Mouse (Mus musculus) lung, postnatal 36 days (tissue): ENCODE results near the gene Glt28d2.

Experiments
- DNase-seq: peaks from one replicate; pipeline ENCODE4 v3.0.0; 2022; ENCODE audit warnings: mixed read lengths

Glt28d2 gene

DNA sequence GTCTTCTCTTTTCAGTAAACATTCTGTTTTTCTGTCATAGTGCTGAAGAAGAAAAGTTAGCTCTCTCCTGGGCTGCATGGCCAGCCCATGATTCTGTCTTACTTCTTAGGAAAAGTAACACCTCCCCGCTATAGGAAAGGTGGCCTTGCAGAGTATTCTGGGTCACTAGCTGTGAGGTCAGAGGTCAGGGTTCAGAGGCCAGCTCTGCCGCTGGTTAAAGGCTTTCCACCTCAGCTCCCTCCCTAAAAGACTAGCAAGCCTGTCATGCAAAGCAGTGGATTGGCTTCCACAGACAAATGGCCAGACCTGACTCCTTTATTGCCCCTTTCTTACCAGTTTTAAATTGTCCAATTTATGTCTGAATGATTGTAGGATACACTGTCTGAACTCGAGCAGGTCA is 23.3 kb downstream of the Glt28d2 start:
- DNase-seq = no peak

DNA sequence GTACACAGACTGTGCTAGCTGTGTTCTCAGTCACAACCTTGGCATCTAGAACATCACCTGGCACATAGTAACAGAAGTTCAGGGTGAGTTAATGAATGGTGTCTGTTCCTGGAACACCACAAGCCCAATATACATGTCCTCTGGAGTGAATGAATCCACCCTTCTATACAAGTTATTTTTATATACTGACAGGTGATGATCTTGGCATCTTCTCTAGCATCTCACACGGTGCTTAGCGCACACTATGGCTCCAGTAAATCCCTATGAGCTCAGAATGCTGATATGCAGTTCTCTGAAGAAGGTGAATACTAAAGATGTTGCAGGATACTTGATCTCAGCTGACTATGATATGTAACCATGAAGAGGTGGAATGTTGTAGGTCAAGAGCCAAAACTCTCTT is 24.4 kb downstream of the Glt28d2 start:
- no peak for DNase-seq

DNA sequence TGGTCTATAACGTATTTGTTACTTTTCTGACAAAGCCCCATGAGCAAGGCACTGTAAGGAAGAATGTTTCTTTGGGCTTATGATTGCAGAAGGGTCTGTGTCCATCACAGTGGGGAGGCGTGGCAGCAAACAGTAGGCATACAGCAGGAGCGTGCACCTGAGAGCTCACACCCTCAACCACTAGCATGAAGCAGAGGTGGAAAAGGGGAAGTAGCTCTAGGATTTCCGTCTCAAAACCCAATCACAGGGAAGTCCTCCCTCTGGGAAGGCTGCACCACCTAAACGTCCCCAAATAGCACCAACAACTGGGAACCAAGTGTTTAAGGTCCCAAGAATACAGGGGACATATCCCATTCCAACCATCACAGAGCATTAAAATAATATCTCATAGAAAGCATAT is 26.3 kb downstream of the Glt28d2 start:
- DNase-seq = no peak

DNA sequence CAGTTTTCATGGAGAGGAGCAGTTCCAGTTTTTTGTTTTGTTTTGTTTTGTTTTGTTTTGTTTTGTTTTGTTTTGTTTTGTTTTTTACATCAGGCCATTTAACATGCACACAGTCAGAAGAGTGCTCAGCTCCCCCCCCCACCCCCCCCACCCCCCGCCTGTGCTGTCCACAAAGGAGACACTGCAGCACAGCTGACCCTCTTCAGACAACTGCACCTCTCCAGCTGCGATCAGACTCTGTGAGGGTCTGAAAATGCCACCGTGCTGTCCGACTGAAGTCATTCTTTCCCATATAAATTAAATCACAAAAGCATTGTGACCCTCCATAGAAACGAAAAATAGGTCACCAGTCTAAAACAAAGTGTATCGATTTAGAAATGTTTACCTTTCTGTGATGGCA is 28.0 kb downstream of the Glt28d2 start:
- DNase-seq = no peak

DNA sequence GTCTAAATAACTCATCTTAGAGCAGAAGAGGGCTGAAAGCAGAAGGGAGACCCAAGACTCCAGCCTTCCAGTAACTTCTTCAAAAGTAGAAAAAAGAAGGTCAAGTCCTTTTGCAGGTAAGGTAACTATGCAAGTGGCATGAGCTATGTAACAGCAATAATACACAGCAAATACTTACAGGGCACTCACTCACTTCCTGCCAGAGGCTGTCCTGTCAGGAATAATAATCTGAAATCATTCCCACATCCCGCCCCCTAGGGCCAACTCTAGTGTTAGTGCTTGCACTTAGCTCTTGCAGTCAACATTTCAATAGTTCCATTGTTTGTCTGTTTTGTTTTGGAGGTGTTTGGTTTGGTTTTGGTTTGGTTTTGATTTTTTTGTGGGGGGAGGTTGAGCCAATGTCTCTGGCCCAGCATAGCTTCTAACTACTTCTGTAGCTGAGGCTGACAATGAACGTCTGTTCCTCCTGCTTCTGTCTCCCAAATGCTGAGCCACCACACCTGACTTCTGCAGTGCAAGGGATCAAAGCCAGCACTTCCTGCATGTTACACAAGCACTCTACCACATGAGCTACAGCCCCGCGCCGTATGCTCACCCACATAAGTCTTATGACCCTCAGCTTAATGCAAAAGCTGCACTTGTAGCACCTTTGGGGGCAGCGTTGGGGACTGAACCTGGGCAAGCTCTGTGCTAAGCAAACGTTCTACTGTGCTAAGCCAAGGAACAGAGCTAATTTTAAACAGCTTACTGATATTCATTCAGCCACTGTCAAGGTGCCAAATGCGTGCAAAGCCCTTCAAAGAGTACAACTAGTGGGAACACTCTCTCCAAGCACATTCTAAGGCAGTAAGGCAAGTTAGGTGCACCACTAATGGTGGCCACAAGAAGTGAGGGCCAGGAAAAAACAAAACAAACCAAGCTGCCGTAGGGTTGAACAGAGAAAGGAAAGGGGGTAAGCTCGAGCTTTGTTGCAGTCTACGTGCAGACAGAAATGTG is 28.9 kb downstream of the Glt28d2 start:
- DNase-seq = peak; percentile 74

DNA sequence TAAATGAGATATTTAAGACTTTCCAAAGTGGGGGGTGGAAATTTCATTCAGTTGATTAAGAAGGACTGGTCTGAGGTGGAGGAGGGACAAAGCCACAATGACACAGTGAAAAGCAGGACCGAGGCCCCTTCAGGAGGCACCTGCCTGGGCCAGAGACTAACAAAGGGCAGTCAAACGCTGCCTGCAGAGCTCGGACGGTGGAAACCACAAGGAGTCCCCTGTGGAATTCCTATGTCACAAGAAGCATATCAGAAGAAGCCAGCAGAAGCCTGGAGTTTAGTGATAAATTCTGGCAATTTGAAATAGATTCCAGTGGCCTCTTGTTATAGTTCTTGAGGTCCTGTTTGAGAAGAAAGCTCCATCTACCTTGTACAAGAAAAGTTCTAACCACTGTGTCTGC is 30.2 kb downstream of the Glt28d2 start:
- DNase-seq = no peak

DNA sequence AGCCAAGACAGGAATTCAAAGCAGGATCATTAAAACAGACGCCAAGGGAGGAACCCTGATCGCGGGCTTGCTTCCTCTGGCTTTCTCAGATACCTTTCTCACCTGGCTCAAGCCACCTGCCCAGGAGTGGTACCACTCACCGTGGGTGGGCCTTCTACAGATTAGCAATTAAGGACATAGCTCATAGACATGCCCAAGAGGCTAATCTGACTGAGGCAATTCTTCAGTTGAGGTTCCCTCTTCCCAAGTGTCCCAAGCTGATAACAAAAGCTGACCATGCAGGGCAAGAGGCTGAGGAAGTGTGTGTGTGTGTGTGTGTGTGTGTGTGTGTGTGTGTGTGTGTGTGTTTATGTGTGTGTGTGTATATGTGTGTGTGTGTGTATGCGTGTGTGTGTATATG is 31.4 kb downstream of the Glt28d2 start:
- no peak for DNase-seq

DNA sequence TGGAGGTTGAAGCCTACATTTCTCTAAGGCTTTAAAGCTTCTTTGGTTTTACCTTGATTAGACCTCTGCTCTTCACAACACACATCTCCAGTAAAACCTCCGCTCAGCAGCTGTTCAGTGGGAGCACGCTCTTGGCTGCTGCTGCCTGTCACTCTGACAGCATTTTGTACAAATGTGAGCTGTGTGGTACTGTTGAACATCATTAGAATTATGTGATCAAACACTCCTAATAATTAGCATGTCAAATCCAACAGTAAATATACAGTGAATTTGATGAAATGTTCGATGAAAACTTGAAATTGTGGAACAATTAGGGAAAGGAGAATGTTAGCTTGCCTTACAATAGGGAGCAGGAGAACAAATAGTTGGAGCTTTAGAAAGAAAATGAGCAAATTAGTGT is 32.3 kb downstream of the Glt28d2 start:
- no peak for DNase-seq

DNA sequence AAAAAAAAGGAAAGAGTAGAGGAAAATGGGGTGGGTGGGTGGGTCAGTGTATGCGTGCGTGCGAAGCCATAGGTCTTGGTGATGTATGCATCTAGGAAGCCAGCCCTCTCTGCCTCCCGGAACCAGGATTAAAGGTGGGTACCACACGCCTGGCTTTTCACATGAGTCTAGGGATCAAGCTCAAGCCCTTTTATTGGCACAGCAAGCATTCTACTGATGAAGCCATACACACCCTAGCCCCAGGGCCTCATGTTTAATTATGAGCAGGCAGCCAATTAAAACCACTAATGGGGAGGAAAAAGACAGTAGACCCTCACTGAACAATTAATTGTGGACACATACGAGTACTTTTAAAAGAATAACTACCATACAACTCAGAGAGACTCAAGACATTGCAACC is 33.2 kb downstream of the Glt28d2 start:
- DNase-seq = no peak

DNA sequence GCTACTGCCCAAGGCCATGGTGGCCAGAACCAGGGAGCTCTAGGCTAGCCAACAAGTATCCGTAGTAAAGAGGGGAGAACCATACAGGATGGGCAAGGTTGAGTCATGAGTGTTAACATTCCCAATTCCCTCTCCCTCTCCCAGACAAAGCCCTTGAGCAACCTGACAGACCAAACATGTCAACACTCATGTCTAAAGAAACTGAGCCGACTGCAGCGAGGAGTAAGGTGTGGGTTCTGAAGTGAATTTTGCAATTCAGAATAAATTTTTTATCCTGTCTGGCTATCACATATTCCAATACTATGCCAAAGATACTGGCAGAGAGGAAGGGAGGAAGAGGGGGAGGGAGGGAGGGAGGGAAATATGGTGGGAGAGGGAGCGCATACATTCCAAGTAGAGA is 33.6 kb downstream of the Glt28d2 start:
- no peak for DNase-seq

DNA sequence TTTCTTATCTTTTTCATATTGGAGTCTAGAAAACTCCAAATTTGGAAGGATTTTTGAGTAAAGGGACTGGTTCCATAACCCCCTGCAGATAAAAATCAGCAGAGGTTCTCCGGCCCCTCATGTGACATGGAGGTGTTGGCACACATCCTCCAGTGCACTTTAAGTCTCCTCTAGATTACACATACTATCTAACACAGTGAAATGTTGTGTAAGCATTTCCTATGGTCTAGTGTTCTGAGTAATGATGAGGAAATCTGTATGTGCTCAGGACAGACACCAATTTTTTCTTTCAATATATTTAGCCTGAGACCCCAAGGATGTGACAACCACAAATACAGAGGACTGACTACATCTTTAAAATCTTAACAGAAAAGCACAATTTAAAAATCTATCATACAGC is 37.2 kb downstream of the Glt28d2 start:
- DNase-seq = no peak

DNA sequence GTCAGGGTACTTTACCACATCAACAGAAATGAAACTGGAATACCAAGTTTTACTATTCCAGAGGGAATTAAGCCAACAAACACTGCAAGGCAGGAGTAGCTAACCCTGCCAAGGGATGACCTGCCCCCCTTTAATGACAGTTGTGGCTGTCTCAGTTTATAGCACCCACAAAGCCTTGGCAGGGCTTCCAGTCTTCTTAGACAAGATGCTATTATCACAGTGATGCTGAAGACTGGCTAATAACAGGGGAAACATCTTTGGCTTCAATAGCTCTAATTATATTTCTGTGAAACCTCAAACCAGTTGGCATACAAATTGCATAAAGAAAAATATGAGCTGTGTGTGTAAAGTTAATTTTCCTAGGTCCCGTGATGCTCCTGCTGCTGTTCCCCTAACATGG is 41.0 kb downstream of the Glt28d2 start:
- no peak for DNase-seq

DNA sequence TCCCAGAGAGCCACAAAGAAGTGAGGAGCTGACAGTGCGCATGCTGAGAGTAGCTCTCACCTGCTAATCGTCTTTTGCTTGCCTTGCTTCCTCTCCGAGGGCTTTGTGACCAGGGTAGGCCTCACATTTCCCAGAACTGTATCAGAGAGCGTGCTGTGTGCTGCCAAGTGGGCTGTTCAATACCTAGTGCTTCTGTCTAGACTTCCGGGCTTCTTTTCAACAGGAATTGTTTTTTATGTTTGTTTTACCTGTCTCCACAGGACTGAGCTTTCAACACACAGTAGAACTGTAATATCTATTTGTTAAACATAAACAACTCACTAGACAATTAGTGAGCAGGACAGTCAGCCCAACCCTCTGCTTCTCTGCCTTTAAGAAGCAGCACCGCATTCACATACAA is 42.0 kb downstream of the Glt28d2 start:
- no peak for DNase-seq

DNA sequence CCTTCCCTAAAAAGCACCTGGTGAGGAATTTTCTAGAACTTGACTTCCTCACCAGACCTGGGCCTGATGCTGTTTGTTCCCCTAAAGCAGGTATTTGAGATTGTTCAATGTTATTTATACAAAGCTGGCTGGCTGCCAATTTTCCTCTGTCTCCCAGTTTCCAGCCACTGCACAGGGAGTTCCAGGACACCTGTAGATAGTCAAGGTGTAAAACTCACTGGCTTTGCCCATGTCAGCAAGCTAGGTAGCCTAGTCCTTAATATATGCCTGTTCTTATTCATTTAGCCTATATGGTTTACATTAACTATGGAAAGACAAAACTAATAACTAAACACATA is 44.5 kb downstream of the Glt28d2 start:
- peak; percentile 39 for DNase-seq

DNA sequence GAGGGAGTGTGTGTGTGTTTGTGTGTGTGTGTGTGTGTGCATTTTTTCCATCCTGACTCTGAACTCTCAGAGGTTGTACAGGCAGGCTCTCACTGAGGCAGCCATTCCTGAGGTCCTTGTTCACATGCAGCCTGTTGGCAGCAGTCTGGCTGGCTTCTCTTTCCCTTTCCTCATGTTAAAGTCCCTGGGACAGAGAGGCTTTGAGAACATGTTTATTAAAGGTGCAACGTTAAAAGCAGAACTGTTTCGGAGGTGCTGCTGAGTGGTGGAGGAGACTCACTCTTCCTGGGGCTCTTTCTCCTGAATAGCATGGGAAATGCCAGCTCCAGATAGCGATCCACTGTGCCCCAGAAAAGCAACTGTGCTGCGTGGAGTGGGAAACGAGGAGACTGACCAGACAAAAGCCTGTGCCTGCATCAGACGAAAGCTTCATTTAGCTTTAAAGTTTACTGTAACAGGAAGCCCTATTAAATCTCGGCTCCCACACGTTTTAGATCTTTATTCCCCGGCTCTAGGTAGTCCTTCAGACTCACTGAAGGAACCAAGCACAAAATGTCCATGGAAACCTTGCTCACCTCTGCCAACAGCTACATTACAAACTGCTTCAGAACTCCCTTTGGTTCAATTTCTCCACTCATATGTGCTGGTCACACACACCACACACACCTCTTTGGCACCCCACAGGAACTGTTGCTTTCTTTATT is 45.0 kb downstream of the Glt28d2 start:
- DNase-seq = no peak

DNA sequence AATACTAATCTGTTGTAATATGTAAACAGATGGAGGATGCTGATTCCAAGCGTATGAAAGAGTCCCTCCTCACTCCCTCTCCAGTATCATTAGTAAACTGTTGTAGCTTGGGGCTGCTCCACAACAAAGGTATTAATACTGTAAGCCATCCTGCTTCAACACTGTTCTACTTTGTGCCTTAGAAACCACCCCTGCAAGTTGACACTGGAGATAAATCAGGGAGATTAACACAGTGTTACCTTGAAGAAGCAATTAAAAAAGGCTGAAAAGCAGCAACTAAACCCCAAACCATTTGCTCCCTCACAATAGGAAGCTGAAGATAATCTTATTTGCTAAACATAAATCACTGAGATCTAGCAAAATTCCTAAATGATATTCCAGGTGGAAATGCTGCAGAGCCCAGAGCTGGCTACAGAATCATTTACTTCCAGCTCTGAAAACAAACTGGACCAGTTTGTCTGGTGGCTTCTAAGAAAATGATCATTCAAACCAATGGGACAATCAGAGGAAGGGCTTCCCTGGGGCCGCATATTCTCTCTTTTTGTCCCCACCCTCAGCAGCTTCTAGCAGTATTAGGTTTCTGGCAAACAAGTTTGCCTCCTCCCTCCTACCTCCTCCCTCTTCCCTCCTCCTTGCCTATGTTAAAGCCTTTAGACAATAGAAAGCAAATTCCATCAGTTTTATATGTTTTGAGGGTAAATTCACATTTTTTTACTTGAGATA is 45.7 kb downstream of the Glt28d2 start:
- no peak for DNase-seq

DNA sequence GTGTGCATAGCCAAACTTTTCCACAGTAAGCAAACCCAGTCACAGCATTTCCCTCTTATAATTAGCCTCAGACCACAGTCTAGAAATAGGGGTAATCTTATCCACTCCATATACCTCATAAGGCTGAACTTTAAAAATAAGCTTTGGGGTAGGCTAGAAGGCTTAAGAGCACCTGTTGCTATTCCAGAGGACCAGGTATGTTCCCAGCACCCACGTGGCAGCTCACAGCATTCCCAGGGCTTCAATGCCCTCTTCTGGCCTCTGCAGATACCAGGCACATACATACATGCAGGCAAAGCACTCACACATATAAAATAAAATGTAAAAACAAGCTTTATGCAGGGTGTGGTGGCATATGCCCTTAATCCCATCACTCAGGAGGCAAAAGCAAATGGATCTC is 53.7 kb downstream of the Glt28d2 start:
- no peak for DNase-seq

DNA sequence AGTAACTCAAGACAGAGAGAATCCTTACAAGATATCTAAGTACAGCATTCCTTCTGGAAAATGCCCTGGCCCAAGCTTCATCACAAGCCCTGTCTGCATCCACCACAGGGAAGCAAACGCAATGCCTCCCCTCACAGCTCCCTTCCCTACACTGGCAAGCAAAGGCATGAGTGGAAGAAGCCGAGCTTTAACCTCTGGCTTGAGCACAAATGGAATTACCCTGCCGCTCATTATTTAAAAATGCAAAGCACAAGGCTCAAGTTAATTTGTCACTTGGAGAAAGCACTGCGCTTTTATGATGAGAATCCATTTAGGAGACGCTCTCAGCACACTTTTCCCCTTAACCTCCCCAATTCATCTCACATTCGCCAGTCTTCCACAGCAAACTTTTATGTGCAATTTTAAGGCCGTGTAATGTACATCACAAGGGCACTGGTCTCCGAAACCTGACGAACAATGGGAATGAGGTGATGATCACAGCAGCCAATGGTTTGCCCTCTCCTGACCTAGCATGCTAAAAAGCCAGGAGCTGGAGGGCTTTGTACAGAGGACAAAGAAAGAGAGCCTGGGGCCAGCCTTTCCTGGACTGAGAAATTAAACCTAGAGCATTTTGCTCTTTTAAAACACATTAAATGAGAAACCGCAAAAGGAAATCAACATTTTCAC is 54.7 kb downstream of the Glt28d2 start:
- DNase-seq = no peak

DNA sequence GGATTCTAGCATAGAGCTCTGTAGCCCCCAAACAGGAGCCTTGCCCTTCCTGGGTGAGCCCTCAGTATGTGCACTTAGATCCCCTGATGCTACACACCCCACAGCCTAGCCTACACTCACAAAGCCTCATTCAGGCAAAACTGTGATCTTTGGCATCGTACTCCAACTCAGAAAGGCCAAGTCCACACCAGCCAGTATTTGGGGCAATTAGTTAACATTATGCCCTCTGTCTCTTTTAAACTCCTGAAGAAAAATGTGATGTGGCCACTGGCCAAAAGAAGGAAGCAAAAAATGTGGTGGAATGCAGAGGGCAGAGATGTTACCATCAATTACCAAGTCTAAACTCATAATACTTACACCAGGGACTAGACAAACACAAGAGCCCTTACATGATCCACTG is 55.5 kb downstream of the Glt28d2 start:
- DNase-seq = no peak

DNA sequence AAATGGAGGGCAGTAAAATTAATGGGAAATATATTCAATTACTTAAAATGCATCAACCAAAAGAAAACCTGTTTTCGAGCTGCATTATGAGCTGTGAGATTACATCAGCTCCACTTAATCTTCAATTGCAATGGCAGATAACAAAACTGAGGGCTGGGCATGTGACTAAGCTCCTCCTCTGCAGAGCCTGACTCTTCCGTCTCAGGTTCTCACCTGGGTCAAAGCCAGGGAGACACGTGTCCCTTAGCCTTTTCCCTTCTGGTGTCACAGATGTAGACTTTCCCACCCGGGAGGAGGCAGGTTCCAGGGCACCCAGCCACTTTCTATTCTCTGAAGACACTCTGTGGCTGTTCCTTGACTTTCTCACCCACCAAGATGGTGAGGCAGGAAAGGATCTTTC is 58.3 kb downstream of the Glt28d2 start:
- DNase-seq = peak; percentile 73

DNA sequence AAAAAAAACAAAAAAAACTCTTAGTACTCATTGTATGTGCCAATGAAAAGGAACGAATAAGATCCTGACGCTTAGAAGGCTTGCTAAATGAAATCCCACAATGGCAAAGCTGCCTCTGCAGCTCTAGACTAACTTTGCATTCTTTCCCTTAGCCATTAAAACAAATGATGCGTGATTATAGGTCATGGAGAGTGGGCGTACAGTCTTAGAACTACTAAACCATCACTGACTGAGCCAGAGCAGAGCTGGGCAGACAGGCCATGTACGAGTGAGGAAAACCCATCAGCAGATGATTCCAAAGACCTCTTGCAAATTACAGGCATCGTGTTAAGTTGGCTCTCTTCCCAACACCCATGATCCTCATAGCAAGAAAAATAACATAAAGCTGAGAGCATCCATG is 59.5 kb downstream of the Glt28d2 start:
- DNase-seq = no peak

DNA sequence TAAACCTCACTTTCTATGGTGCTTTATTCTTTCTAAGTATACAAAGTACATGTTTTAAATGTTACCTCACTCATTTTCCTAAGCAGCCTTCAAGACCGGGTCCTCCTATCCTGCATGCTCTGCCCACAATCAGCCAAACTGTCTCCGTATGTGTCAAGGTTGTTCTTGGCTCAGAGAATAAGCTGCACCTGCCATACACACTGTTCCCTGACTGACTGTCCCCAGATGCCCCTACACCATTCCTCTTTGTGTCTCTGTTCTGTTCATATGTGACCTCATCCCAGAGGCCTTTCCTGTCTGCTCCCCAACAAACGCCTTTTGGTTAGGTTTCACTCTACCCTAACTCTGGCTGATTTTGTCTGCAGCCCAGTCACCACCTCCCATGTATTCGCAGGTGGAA is 60.0 kb downstream of the Glt28d2 start:
- DNase-seq = no peak
